In genomic region chr10:45086637-45087036, GRCm38 (mm10) we compare ENCODE assay signal across 9 mouse cellular contexts. TPM values are rescaled to one million over a fixed set of nuclear protein-coding genes. Genes with fewer than 3 reads are reported as not detected.
DNase-seq lines count a peak whose midpoint lies in the region; ATAC-seq and TF ChIP-seq lines count a peak whose summit lies in the region.
"Had no signal": no experiment of that assay in that cellular context is flagged by ENCODE, and none has a peak within 500 bp of the region (broad histone marks: within the 10 kb centered on the region; RNA-seq: fewer than 3 reads in every experiment).

No protein-coding gene starts in this region.

- H3K27me3 ChIP-seq in heart, adult 2 months (ENCODE audit: control insufficient read depth, insufficient read depth, low read length) = no peaks in the 10 kb centered on the region
- H3K27me3 ChIP-seq in midbrain, embryonic 14.5 days (ENCODE audit: control insufficient read depth, insufficient read depth, low read length) = no peaks in the 10 kb centered on the region
- no peaks in the 10 kb centered on the region for H3K27me3 ChIP-seq in midbrain, embryonic 15.5 days (replicated peaks)
- H3K27me3 ChIP-seq: midbrain, embryonic 12.5 days had no signal

- TF ChIP-seq EP300 in heart, adult 2 months (IDR thresholded peaks at IDR 0.05; ENCODE audit: insufficient read depth, low read depth, low read length) = no peak

- no peak for TF ChIP-seq POLR2A in heart, adult 2 months (IDR thresholded peaks at IDR 0.05; ENCODE audit: insufficient read depth, low read depth, low read length)
- no peak for TF ChIP-seq POLR2A in bone marrow, adult 2 months (IDR thresholded peaks at IDR 0.05; ENCODE audit: borderline replicate concordance, control insufficient read depth, low read depth, low read length)

- no peak for DNase-seq in heart, adult 2 months
- DNase-seq in heart, adult 18-20 months = no peak
- peak; percentile 37 for DNase-seq in midbrain, embryonic 14.5 days
- DNase-seq in layer of hippocampus, adult 18-20 months (ENCODE audit: low spot score in 2 of 2) = no peak

- no peak overlapping the region for H3K4me3 ChIP-seq in heart, adult 2 months
- no peak overlapping the region for H3K4me3 ChIP-seq in midbrain, embryonic 14.5 days (replicated peaks; ENCODE audit: low read depth, low read length)
- H3K4me3 ChIP-seq in midbrain, embryonic 15.5 days = no peak overlapping the region
- no peak overlapping the region for H3K4me3 ChIP-seq in bone marrow, adult 2 months (replicated peaks; ENCODE audit: control insufficient read depth, low read depth, low read length)
- H3K4me3 ChIP-seq: midbrain, embryonic 12.5 days had no signal

- H3K27ac ChIP-seq in heart, adult 2 months = no peak overlapping the region
- no peak overlapping the region for H3K27ac ChIP-seq in midbrain, embryonic 14.5 days (replicated peaks; ENCODE audit: low read depth, low read length)
- H3K27ac ChIP-seq in midbrain, embryonic 15.5 days = no peak overlapping the region
- H3K27ac ChIP-seq in bone marrow, adult 2 months (ENCODE audit: control insufficient read depth, insufficient read depth, low read depth, low read length, poor library complexity) = no peak overlapping the region
- H3K27ac ChIP-seq: midbrain, embryonic 12.5 days had no signal

- intact Hi-C loops in heart, adult 2 months (cut with DNase I) = no loop called here

- WGBS in heart, adult 2 months = 60% methylated on average over 5 of the region's 5 CpGs
- 55% methylated on average over 5 of the region's 5 CpGs for WGBS in midbrain, embryonic 14.5 days
- 61% methylated on average over 5 of the region's 5 CpGs for WGBS in midbrain, embryonic 15.5 days
- WGBS in bone marrow, adult 2 months = 64% methylated on average over 5 of the region's 5 CpGs

- no peaks in the 10 kb centered on the region for H3K9me3 ChIP-seq in midbrain, embryonic 14.5 days (ENCODE audit: control insufficient read depth, low read length)
- no peaks in the 10 kb centered on the region for H3K9me3 ChIP-seq in midbrain, embryonic 15.5 days
- H3K9me3 ChIP-seq: midbrain, embryonic 12.5 days had no signal

- H3K4me1 ChIP-seq in heart, adult 2 months (ENCODE audit: control insufficient read depth, insufficient read depth, low read length) = no peaks in the 10 kb centered on the region
- 0 out of 2 replicates have a peak, but pooled peaks cover 6% of the 10 kb centered on the region for H3K4me1 ChIP-seq in midbrain, embryonic 14.5 days (ENCODE audit: control insufficient read depth, insufficient read depth, low read length)
- H3K4me1 ChIP-seq in midbrain, embryonic 15.5 days = peaks cover 12% of the 10 kb centered on the region
- no peaks in the 10 kb centered on the region for H3K4me1 ChIP-seq in bone marrow, adult 2 months (ENCODE audit: control insufficient read depth, insufficient read depth, low read length)

- no peak overlapping the region for H3K9ac ChIP-seq in heart, adult 2 months (ENCODE audit: low read depth, low read length)
- H3K9ac ChIP-seq in midbrain, embryonic 14.5 days (replicated peaks; ENCODE audit: low read length) = no peak overlapping the region
- no peak overlapping the region for H3K9ac ChIP-seq in midbrain, embryonic 15.5 days
- H3K9ac ChIP-seq: midbrain, embryonic 12.5 days had no signal

- H3K36me3 ChIP-seq in heart, adult 2 months (ENCODE audit: control insufficient read depth, insufficient read depth, low read length) = no peaks in the 10 kb centered on the region
- 0 out of 2 replicates have a peak, but pooled peaks cover 3% of the 10 kb centered on the region for H3K36me3 ChIP-seq in midbrain, embryonic 14.5 days (ENCODE audit: control insufficient read depth, insufficient read depth, low read length)
- H3K36me3 ChIP-seq in midbrain, embryonic 15.5 days (replicated peaks) = no peaks in the 10 kb centered on the region

- H3K79me2 ChIP-seq in heart, adult 2 months (replicated peaks; ENCODE audit: control insufficient read depth, insufficient read depth, low read length) = no peaks in the 10 kb centered on the region

- no peak for ATAC-seq in midbrain, embryonic 14.5 days (ENCODE audit: low FRiP score, low TSS enrichment)
- ATAC-seq in midbrain, embryonic 15.5 days (replicated peaks) = no peak
- 0 out of 2 replicates have a peak, but pooled peaks have one; percentile 34 for ATAC-seq in megakaryocyte, adult 5-6 weeks (ENCODE audit: poor library complexity, severe bottlenecking)
- no peak for ATAC-seq in cerebellum, adult (ENCODE audit: insufficient number of reproducible peaks, low FRiP score, low TSS enrichment)

- no peak overlapping the region for H3K4me2 ChIP-seq in midbrain, embryonic 14.5 days (ENCODE audit: low read length)
- no peak overlapping the region for H3K4me2 ChIP-seq in midbrain, embryonic 15.5 days
- H3K4me2 ChIP-seq: midbrain, embryonic 12.5 days had no signal

- TF ChIP-seq CTCF in heart, adult 2 months (IDR thresholded peaks at IDR 0.05) = peak; percentile 64
- TF ChIP-seq CTCF in bone marrow, adult 2 months (IDR thresholded peaks at IDR 0.05; ENCODE audit: control insufficient read depth, insufficient read depth, low read length) = peak; percentile 49

RNA-seq across cellular contexts. Expression of gene Prep, which starts 19.6 kb away (rescaled TPM):
- total RNA-seq in heart, adult 2 months (2021) = 10 to 100 TPM; 12.1 to 13.8 TPM
- polyA plus RNA-seq in heart, adult 2 months (2012; rRNA removed) = 7.9 and 11.8 TPM in 2 replicates
- 10 to 100 TPM; 12.3 to 12.5 TPM for total RNA-seq in heart, adult 18-20 months (2021)
- 17.1 and 23.6 TPM in 2 replicates for polyA plus RNA-seq in midbrain, embryonic 14.5 days (2014; fragmentation: Nextera tagmentation; extraction: Ambion mirVana)
- polyA plus RNA-seq in midbrain, embryonic 15.5 days (2015; fragmentation: Nextera tagmentation; extraction: Ambion mirVana) = 24.7 and 25.4 TPM in 2 replicates
- 2.7 and 4.9 TPM in 2 replicates for polyA plus RNA-seq in bone marrow, adult 2 months (2011; ENCODE audit: insufficient read depth, insufficient read length, low replicate concordance, missing spikeins)
- total RNA-seq in megakaryocyte, adult 5-6 weeks (2015) = 5.5 and 6.9 TPM in 2 replicates
- 8.7 and 9.8 TPM in 2 replicates for total RNA-seq in megakaryocyte, adult 5-6 weeks (2017)
- total RNA-seq in layer of hippocampus, adult 18-20 months (2021) = 1 to 10 TPM; 8.2 to 8.8 TPM
